Mouse (Mus musculus) left cerebral cortex, adult 8-10 months (tissue): Measurements from ENCODE around the gene Dusp6. TPM values are rescaled to one million over a fixed set of nuclear protein-coding genes. Genes with fewer than 3 reads are reported as not detected.
A peak's percentile ranks its signal among the peaks of the same experiment; 100 is the strongest.
"Not testable (repeated sequence)": the region's sequence is repeated elsewhere in the genome, so short reads cannot be mapped to it uniquely, and the experiment has no call there.

Experiments
- DNase-seq, 2 experiments: peaks; one replicate each; pipeline ENCODE4 v3.0.0; 2022; ENCODE audit warnings: low spot score in 2 of 2
- total RNA-seq, 4 experiments: library from RNA; stranded (reverse); gene quantifications; 2 replicates each; pipeline ENCODE4 v1.2.4; 2022

The Dusp6 gene
- total RNA-seq = 10 to 100 TPM; 46.0 to 76.2 (median 60.7) TPM

DNA sequence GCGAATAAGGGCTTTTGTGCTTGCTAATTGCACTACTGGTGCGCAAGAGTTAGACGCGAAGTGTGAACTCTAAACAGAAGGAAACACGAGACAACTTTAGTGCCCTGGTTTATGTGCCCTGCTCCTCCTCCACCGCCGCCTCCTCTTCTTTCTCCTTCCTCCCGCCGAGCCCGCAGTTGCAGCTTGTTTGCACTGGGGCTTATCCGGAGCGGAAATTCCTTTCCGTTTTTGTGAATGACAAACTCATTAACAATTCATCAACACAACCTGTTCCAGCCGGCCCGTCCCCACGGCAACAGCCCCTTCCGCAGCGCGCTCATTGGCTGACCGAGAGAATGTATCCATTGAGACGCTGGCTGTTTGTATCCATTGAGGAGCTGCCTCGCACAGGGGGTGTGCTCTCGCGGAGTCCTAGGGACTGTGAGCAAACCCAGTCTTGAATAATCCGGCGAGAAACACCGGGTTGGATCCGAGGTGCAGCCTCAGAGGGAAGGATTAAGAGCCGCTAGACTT is at the start of gene Dusp6:
Gene Dusp6, plus strand, starts transcription at position 365 of the 513 bp plus-strand sequence.
- DNase-seq = peak; percentile 92 to 97

DNA sequence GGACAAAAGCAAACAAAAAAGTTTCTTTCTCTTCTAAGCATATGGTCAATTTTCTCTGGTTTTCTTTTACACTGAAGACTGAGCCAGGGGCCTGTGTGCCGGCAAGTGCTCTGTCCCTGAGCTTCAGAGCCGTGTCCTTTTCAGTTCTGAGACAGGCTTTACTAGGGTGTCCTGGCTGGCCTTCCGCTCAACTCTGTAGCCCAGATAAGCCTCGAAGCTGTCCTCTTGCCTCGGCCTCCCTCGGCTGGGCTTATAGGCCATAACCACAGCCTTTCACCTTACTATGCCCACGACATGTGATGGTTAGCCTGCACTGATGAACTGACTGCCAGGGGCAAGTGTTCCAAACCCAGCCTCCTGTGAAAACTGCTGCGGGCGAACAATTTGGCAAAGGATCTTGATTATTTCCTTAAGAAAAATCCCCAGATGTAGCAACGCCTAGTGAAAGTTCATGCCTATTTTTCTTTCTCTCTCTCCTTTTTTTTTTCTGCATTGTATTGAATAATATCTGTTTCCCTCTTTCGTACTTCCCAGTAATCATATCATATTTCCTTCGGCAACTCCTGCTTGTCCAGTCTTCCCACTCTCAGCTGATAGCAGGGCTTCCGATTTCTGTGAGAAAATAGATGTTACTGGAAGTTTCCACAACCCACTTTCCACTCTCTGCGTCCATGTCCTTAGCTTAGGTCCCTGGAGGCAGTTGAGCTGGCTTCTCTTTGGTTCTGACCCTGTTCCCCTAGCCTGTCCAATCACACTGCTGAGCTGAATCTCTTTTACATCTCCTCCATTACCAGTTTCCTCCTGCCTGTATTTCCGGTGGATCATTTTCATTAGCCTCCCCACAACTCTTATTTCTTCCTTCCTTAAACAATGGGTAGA is 48.4 kb upstream of the Dusp6 start:
- DNase-seq = no peak

DNA sequence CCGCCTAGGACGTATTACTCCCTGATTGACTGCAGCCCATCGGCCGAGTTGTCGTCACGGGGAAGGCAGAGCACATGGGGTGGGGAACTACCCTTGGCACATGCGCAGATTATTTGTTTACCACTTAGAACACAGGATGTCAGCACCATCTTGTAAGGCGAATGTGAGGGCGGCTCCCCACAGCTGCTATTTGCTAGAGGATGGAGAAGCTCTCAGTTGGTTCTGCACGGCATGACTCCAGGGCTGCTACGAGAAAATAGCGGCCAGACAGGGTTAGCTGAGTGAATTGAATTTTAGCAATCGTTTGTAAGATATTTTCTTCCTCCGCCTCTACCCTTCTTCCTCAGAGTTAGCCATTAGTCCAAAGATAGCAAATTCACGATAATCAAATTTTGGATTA is 46.5 kb upstream of the Dusp6 start:
- DNase-seq = not testable (repeated sequence)

DNA sequence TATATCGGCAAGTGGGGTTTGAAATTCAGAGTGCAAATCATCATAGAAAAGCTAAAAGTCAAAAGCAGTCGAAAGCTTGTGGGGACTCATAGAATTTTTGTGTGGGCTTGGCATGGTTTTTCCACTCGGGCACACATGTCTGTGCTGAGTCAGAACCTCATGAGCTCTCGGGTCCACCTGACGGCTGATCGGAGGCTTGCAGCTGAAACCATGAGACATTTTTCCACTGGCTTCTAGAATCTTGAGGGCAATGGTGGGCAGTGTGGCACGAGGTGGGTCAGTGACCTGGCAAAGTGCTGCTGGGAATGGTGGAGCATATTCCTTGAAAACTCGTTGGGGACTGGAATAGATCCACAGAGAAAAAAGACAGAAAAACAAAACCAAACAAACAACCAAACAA is 41.5 kb upstream of the Dusp6 start:
- no peak for DNase-seq

DNA sequence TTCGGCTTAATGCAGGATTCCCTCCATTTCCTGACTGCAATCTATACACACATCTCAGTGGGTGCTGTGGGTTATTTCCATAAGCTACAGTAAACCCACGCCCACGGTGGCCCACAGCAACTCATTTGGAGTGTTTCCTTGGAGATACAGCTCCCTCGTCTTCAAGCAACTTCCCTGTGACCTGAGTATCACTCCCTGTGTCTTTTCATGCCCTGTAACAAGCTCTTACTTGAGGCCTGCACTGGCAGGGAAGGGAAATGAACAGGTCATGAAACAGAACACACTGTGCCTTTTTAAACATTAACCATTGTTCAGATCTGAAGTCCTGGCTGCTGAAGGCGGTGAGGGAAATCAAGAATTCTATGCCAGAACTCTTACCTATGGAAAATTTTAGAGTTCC is 40.3 kb upstream of the Dusp6 start:
- peak in 1 of 2 experiments; percentile 44 for DNase-seq

DNA sequence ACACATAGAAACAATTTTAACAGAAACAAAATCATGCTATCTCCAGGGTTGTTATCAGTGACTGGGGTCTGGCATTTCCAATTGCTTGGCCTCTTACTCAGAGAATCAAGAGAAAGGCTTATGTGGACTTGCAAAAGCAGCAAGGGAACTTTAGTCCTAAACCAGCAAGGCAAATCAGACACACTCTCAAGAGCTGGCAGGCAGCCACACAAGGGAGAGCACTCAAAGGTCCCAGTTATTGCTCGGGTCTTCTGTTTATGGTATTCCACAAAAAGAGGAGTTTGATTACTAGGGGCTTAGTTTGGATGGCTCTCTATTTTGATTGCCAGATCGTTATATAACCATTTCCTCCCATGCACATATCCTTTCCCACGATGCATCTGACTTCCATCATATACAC is 38.8 kb upstream of the Dusp6 start:
- no peak for DNase-seq

DNA sequence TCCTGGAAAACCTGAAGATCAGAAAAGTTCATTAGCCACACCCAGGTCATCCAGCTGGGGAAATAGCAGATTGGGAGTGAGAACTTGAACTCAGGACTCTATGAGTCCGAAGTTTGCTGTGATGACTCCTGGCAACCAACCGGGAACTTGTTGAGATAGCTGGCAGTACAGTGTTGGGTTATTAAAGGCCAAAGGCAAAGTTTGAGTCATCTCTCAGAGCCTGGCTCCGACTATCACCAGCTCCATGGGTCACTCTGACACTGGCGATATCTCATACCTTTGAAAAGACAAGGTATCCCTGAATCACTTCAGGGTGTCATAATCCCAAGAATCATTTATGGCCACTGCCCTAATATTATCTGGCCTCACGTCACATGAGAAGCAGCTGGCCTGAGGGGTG is 36.2 kb upstream of the Dusp6 start:
- DNase-seq = no peak

DNA sequence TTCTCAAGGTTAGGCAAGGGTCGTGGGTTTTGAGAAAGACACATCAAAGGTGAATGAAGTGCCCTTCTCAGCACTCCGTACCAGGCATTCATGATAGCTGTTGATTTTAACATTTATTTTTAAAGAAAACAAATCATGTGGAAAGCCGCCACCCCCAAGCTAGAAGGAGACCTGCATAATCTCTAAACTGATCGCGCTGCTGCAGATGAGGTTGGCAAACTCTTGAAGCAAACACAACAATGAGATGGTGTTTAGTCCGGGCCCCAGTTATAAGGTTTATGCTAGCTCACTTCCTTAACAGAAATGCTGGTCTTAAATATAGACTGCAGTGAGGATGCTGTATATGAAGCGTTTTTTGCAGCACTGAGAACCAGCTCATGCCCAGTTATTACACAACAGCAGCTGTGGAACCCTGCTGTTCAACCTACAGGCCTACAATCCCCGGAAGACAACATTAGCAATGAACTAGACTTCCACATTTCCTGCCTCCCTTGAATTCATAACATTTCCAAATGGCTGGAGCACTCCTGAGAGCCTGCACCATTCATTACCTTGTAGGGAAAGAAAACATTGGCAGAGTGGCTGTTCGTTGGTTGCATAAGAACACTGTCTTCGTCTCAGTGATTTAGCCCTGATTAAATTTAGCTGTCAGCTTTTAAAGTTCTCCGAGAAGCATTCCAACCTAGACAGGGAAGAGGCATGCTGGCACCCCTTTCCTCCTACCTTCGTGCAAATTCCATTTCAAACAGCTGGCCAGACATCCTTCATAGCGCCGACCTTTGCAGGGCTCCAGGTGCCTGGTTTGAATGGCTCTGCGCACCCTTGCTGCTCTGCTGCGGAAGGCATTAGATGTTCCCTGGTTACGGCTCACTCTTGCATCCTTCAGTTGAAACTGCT is 34.8 kb upstream of the Dusp6 start:
- peak; percentile 37 to 48 for DNase-seq

DNA sequence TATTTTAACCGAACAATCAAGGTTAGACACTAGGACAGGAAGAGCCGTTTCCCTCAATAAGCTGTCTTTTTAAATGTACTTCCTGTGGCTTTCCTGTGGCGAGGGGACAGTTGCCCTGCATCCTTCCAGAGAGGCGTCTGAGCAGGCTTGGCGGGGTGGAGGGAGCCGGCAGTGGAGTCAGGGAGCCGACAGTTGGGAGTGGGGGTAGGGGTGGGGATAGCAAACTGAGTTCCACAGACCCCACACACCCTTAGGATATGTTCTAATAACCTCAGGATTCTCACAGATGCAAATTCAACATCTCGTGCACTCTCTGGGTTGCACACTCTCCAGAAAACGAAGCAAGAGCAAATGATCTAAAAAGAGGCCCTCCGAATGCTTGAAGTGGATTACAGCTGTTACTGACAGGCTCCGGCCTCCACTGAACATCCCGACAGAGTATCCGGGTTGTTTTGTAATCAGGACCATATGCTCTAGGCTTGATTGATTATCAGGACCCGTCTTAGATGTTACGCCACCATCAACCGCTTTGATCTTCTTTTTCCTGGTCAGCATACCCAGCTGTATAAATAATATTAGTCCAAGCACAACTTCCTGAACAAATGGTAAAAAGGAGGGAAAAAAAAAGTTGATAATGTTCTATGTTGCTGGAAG is 33.9 kb upstream of the Dusp6 start:
- DNase-seq = no peak

DNA sequence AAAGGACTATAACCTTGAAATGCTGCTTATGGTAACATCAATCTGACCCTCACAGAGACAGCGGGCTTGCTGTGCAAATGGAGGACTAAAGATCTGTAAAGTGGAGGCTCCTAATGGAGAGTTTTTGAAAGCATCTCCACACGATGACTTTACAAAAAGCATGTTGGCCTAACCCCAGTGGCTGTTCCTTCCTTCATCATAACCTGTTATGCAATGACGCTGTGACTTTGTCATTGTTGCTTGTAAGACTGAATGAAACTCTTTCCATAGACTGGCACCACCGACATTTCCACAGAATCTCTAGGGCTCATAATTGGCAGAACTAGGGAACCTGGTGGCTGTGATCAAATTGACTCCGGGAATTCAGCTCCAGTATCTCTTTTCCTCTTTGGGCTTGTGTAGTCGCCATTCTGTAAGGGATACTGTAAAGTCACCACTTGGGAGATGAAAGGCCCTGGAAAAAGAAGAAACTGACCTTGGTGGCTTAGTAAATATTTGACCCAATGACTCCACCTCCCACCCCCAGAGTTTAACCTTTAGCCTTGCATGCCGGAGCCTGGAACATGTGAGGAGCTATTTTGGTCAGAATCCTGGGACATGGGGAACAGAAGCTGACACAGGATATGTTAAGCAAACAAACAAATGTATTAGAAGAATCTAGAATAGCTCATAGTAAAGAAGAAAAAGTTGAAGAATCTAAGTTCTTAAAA is 30.4 kb upstream of the Dusp6 start:
- DNase-seq = no peak

DNA sequence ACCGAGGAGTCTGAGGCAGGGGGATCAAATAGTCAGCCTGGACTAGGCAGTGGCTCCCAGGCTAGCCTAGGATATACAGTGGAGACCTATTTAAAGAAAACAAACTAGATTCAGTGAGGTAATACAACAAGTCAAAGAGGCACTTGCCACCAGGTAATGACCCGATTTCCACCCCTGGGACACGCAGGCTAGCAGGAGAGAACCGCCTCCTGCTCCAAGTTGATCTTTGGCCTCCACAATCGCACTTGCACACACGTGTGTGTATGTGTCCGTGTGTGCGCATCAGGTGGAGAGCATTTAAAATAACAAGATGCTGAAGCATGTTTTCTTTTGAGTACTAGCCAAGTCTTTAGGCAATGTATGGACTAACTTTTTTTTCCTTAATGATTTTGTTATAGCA is 28.7 kb upstream of the Dusp6 start:
- DNase-seq = no peak

DNA sequence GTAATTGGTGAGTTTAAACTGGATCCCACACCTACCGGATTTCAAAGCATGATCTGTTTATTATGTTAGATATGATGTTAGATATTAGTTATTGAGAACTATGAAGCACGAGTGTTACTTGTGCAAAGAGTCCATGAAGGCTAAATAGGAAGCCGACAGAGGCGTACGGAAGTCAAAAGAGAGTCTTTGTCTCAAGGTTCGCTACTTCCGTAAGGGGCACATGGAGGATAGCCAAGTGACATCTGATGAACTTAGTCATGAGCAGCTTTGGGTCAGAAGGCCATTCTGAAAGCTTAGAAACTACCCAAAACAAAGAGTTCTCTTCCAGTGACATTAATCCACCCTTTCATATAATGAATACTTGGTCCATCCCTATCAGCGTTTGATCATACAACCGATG is 27.9 kb upstream of the Dusp6 start:
- no peak for DNase-seq

DNA sequence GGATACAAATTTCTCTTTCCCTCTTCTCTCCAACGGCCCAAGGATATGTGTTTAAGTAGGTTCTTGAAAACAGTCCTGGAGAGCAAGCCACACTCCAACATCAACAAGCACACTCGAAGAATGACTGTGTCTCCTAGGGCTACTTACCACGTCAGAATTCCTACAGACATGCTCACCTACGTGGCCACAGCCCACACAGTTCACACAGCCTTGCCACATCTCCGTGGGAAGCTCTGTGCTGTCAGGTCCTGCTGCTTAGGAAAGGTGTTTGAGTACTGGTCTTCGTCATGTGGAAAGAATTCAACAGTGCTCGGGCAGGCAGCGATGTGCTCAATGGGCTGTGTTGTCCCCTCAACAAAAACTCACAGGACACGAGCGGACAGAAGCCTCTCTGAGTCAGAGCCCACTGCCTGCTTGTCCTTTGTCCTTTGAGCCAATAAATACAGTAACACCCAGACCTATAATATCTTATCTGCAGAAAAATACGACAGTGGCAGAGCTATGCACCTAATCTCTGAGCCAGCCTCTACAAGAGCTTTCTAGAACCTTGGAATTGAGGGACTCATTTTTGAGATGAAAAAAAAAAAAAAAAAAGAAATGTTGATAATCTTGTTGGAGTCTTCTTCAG is 25.7 kb upstream of the Dusp6 start:
- DNase-seq = no peak

DNA sequence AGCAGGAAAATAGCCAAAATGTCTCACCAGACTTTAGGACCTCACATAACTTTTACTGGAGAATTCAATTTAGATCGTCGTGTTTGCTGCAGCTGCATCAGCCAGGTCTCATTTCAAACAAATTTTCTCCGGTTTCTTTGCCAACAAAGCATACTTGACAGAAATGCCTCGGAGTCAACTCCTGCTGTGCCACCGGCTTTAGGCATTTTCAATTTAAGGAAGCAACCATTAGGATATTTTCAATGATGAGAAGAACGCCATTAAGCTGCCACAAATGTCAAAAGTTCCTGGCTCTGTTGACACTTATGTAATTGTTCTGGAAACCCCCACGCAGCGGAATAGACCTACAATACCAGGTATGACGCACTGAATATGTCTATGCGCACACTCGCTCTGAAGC is 24.5 kb upstream of the Dusp6 start:
- DNase-seq = no peak

DNA sequence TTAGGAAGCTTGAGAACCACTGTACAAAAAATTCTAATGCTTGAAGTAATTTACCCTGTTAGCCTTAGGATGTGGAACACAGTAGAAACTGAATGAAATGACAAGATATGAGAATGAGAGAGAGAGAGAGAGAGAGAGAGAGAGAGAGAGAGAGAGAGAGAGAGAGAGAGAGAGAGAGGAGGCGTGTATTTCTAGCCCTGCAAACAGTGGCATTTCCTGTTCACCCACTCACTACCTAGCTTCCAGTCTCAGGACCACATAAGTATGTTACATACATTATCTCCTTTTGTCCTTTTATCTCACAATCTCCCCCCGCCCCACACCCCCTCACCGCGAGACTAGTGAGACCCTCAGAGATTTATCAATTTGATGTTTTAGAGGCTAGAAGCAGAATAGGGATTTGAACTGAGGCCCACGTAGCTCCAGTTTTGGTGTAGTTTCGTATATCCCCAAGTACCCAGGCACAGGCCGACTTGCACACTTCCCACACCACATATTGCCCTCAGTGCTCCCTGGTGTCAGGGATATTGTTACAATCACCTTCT is 21.7 kb upstream of the Dusp6 start:
- no peak for DNase-seq

DNA sequence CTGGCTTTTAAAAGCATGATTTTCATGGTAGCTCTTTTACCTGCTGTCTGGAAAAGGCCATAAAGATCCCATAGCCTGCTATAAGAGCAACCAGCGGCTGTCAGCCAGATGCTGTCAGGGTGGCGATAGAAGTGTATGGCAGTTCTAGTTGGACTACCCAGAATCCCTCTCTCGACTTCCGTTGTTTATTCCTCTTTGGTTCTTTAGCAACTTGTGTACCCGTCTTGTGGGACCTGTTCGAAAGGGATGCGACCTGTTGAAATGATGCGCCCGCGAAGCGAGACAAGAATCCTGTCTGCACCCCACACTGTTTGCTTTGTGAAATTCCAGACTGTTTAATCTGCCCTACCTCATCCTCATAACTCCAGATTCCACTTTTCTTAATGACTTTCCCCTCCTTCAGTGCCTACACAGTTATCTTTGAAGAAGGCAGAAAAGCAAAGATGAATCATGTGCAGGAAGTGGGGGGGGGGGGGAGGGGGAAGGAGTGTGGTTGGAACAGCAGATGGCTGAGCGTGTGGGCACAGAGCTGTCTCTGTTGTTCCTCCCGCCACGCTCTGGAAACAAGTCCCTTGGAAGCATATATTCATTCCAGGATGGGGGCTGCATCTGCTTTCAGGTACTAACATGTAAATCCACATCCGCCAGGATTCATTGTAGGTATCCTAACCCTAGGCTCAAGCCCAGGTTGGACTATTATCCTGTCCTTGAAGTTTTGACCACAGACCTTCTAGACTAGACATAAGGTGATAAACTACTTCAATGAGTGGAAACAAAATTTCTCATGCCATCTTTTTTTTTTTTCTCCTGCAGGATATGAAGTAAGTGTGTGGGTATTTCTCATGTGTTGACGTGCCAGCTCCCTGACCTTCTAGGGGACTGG is 21.0 kb upstream of the Dusp6 start:
- DNase-seq = peak in 1 of 2 experiments; percentile 80

DNA sequence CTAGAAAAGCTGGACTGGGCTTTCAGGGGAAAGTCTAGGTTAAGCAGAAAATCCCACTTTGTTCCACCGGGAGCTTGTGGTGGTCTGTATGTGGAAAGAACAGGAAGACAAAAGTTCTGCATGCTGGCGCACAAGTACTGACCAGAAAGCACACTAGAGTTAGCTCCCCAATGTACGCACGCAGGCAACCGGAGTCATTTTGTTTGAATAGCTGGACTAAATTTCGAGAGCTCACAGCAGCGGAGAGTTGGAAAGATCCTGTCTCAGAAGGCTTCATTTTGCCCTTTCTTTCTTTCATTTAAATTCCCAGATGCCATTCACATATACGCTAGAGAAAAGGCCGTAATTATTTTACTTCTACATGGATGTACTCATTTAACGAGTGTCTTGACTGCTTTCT is 20.3 kb upstream of the Dusp6 start:
- no peak for DNase-seq

DNA sequence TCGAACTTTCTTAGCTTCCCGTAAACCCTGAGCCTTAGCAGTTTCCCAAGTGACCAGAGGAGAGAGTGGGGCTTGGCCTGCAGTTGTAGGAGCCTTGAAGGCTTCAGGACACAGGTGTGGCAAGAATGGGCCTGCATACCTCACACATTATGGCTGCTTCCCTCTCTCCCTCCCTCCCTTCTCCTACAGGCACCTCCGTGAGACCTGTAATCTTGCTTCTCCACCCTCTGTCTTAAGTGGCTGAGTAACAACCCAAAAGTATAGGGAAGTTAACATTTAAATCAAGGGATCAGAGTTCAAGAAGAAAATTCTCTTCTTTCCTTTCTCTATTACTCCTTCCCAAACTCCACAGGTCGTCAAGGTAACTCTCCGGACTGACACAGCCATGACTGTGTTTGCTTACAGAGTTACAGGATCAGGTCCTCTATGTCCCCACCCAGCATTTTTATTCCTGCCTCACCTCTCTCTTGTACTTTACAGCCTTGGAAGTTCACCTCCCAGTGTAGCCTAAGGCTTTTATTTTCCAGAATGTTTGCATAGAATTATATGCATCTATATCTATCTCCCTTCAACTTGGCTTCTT is 19.0 kb upstream of the Dusp6 start:
- DNase-seq = no peak
